In genomic region chr16:92478561-92479150, GRCm38 (mm10) we compare ENCODE assay signal across 8 mouse cellular contexts. TPM values are rescaled to one million over a fixed set of nuclear protein-coding genes. Genes with fewer than 3 reads are reported as not detected.
DNase-seq lines count a peak whose midpoint lies in the region; ATAC-seq and TF ChIP-seq lines count a peak whose summit lies in the region.

No protein-coding gene starts in this region.

- peaks cover 3% of the 10 kb centered on the region for H3K27me3 ChIP-seq in spleen, adult 2 months (ENCODE audit: control insufficient read depth, insufficient read depth, low read length)
- peaks cover 33% of the 10 kb centered on the region for H3K27me3 ChIP-seq in heart, embryonic 10.5 days (ENCODE audit: insufficient read depth, poor library complexity, severe bottlenecking)
- H3K27me3 ChIP-seq in limb, embryonic 15.5 days, result peaks cover 15% of the 10 kb centered on the region
- H3K27me3 ChIP-seq in midbrain, postnatal 0 days (ENCODE audit: insufficient read depth, low read length), result no peaks in the 10 kb centered on the region

- WGBS in spleen, adult 2 months, result 22% methylated on average over 23 of the region's 23 CpGs
- WGBS in heart, embryonic 10.5 days, result 14% methylated on average over 23 of the region's 23 CpGs
- 13% methylated on average over 22 of the region's 23 CpGs for WGBS in limb, embryonic 15.5 days
- 8% methylated on average over 21 of the region's 23 CpGs for WGBS in midbrain, postnatal 0 days

- TF ChIP-seq POLR2A in spleen, adult 2 months (IDR thresholded peaks at IDR 0.05; ENCODE audit: low read depth, low read length), result no peak

- DNase-seq in spleen, adult 2 months (ENCODE audit: low read depth in 1 of 2, low spot score in 2 of 2), result peak in 1 of 2 experiments; percentile 32
- no peak for DNase-seq in spleen, adult 12 weeks (ENCODE audit: low spot score)
- DNase-seq in embryo, embryonic 10 days (ENCODE audit: low spot score), result peak; percentile 90
- DNase-seq in heart, embryonic 10.5 days (ENCODE audit: low spot score), result no peak
- DNase-seq in kidney, adult 9 months, result peak; percentile 64
- DNase-seq in midbrain, postnatal 0 days (ENCODE audit: low spot score), result peak; percentile 76
- DNase-seq in thymus, postnatal 0 days (ENCODE audit: low spot score), result peak; percentile 37

- no peak overlapping the region for H3K27ac ChIP-seq in spleen, adult 2 months (ENCODE audit: insufficient read depth, low read length)
- H3K27ac ChIP-seq in heart, embryonic 10.5 days, result peak overlapping the region; percentile 36; the same call in 1 of the 2 replicates
- H3K27ac ChIP-seq in limb, embryonic 15.5 days, result no peak overlapping the region
- H3K27ac ChIP-seq in midbrain, postnatal 0 days (ENCODE audit: low read depth, low read length), result no peak overlapping the region

- H3K9ac ChIP-seq in limb, embryonic 15.5 days, result no peak overlapping the region
- H3K9ac ChIP-seq in midbrain, postnatal 0 days (replicated peaks; ENCODE audit: low read length, poor library complexity, severe bottlenecking), result no peak overlapping the region

- H3K4me2 ChIP-seq in limb, embryonic 15.5 days, result peak overlapping the region; percentile 39
- H3K4me2 ChIP-seq in midbrain, postnatal 0 days (ENCODE audit: low read depth, low read length, poor library complexity, severe bottlenecking), result peak overlapping the region; percentile 45

- peak; percentile 35; the same call in 1 of the 2 replicates for TF ChIP-seq CTCF in spleen, adult 2 months (IDR thresholded peaks at IDR 0.05; ENCODE audit: extremely low read depth, insufficient read depth, insufficient read length, insufficient replicate concordance)
- peak; percentile 84 for TF ChIP-seq CTCF in midbrain, postnatal 0 days (IDR thresholded peaks at IDR 0.05)

- H3K9me3 ChIP-seq in heart, embryonic 10.5 days, result no peaks in the 10 kb centered on the region
- no peaks in the 10 kb centered on the region for H3K9me3 ChIP-seq in limb, embryonic 15.5 days
- H3K9me3 ChIP-seq in midbrain, postnatal 0 days (ENCODE audit: low read length), result no peaks in the 10 kb centered on the region

- ATAC-seq in limb, embryonic 15.5 days (ENCODE audit: insufficient number of reproducible peaks, low FRiP score, low TSS enrichment, low read depth), result no peak
- no peak for ATAC-seq in midbrain, postnatal 0 days (ENCODE audit: low FRiP score)

- H3K36me3 ChIP-seq in spleen, adult 2 months (ENCODE audit: control insufficient read depth, insufficient read depth, low read length), result no peaks in the 10 kb centered on the region
- no peaks in the 10 kb centered on the region for H3K36me3 ChIP-seq in heart, embryonic 10.5 days
- H3K36me3 ChIP-seq in limb, embryonic 15.5 days, result no peaks in the 10 kb centered on the region
- no peaks in the 10 kb centered on the region for H3K36me3 ChIP-seq in midbrain, postnatal 0 days (ENCODE audit: insufficient read depth, low read length)

- H3K4me1 ChIP-seq in spleen, adult 2 months (ENCODE audit: control insufficient read depth, insufficient read depth, insufficient read length), result no peaks in the 10 kb centered on the region
- peaks cover 6% of the 10 kb centered on the region; the same call in 1 of the 2 replicates for H3K4me1 ChIP-seq in heart, embryonic 10.5 days
- H3K4me1 ChIP-seq in limb, embryonic 15.5 days, result peaks cover 12% of the 10 kb centered on the region
- H3K4me1 ChIP-seq in midbrain, postnatal 0 days (ENCODE audit: insufficient read depth, low read length), result no peaks in the 10 kb centered on the region

- H3K4me3 ChIP-seq in spleen, adult 2 months (ENCODE audit: extremely low read depth, insufficient read depth, insufficient read length), result no peak overlapping the region
- H3K4me3 ChIP-seq in heart, embryonic 10.5 days, result peak overlapping the region; percentile 48
- peak overlapping the region; percentile 20 for H3K4me3 ChIP-seq in limb, embryonic 15.5 days
- peak overlapping the region; percentile 19; the same call in 1 of the 2 replicates for H3K4me3 ChIP-seq in midbrain, postnatal 0 days (ENCODE audit: low read depth, low read length)

RNA-seq across cellular contexts. Expression of gene Clic6, which starts 6.9 kb away (rescaled TPM):
- polyA plus RNA-seq in spleen, adult 2 months (2012; rRNA removed), result 0.02 TPM in 2 replicates
- polyA plus RNA-seq in heart, embryonic 10.5 days (2016; fragmentation: Nextera tagmentation; extraction: Ambion mirVana), result 3.1 and 4.2 TPM in 2 replicates
- polyA plus RNA-seq in limb, embryonic 15.5 days (2015; fragmentation: Nextera tagmentation; extraction: Ambion mirVana), result 1.1 and 1.4 TPM in 2 replicates
- 2.1 and 3.5 TPM in 2 replicates for total RNA-seq in midbrain, postnatal 0 days (2014; rRNA removed)
- 0.43 and 0.70 TPM in 2 replicates for polyA plus RNA-seq in midbrain, postnatal 0 days (2015; fragmentation: Nextera tagmentation; extraction: Ambion mirVana)
- polyA plus RNA-seq in thymus, postnatal 0 days (2015; fragmentation: Nextera tagmentation; extraction: Ambion mirVana), result 0.20 and 0.24 TPM in 2 replicates

RNA-seq across cellular contexts. Expression of gene Rcan1, which starts 8.0 kb away (rescaled TPM):
- 6.4 and 8.7 TPM in 2 replicates for polyA plus RNA-seq in spleen, adult 2 months (2012; rRNA removed)
- 78.8 and 129 TPM in 2 replicates for polyA plus RNA-seq in heart, embryonic 10.5 days (2016; fragmentation: Nextera tagmentation; extraction: Ambion mirVana)
- polyA plus RNA-seq in limb, embryonic 15.5 days (2015; fragmentation: Nextera tagmentation; extraction: Ambion mirVana), result 39.9 and 41.2 TPM in 2 replicates
- total RNA-seq in midbrain, postnatal 0 days (2014; rRNA removed), result 91.3 and 104 TPM in 2 replicates
- polyA plus RNA-seq in midbrain, postnatal 0 days (2015; fragmentation: Nextera tagmentation; extraction: Ambion mirVana), result 68.6 and 73.3 TPM in 2 replicates
- polyA plus RNA-seq in thymus, postnatal 0 days (2015; fragmentation: Nextera tagmentation; extraction: Ambion mirVana), result 26.5 and 29.3 TPM in 2 replicates

Comparison
In these comparisons a context has a peak if more than half of its experiments do, and no peak if none do; other contexts are left out.
1. DNase-seq: peak in embryo, embryonic 10 days (single experiment), kidney, adult 9 months (single experiment), midbrain, postnatal 0 days (single experiment) and thymus, postnatal 0 days (single experiment); none in spleen, adult 12 weeks (single experiment) and heart, embryonic 10.5 days (single experiment).